In genomic region chr17:65786225-65786624, GRCm38 (mm10) we compare ENCODE assay signal across 13 mouse cellular contexts. TPM values are rescaled to one million over a fixed set of nuclear protein-coding genes. Genes with fewer than 3 reads are reported as not detected.
DNase-seq lines count a peak whose midpoint lies in the region; ATAC-seq and TF ChIP-seq lines count a peak whose summit lies in the region.
"Had no signal": no experiment of that assay in that cellular context is flagged by ENCODE, and none has a peak within 500 bp of the region (broad histone marks: within the 10 kb centered on the region; RNA-seq: fewer than 3 reads in every experiment).

No protein-coding gene starts in this region.

- TF ChIP-seq CTCF in gastrocnemius, adult 2 months (IDR thresholded peaks at IDR 0.05) = peak; percentile 53
- TF ChIP-seq CTCF in midbrain, postnatal 0 days (IDR thresholded peaks at IDR 0.05) = peak; percentile 56
- no peak for TF ChIP-seq CTCF in thymus, adult 2 months (IDR thresholded peaks at IDR 0.05; ENCODE audit: borderline replicate concordance, control insufficient read depth, extremely low read depth, insufficient read depth, low read length, poor library complexity)

- no peaks in the 10 kb centered on the region for H3K36me3 ChIP-seq in midbrain, postnatal 0 days (ENCODE audit: insufficient read depth, low read length)
- H3K36me3 ChIP-seq in midbrain, embryonic 15.5 days (replicated peaks) = no peaks in the 10 kb centered on the region
- no peaks in the 10 kb centered on the region for H3K36me3 ChIP-seq in thymus, adult 2 months (ENCODE audit: control insufficient read depth, insufficient read depth, low read length)

- 87% methylated on average over 7 of the region's 7 CpGs for WGBS in midbrain, postnatal 0 days
- 85% methylated on average over 7 of the region's 7 CpGs for WGBS in midbrain, embryonic 15.5 days
- 62% methylated on average over 7 of the region's 7 CpGs for WGBS in thymus, adult 2 months

- no peaks in the 10 kb centered on the region for H3K27me3 ChIP-seq in midbrain, postnatal 0 days (ENCODE audit: insufficient read depth, low read length)
- H3K27me3 ChIP-seq in midbrain, embryonic 15.5 days (replicated peaks) = no peaks in the 10 kb centered on the region
- no peaks in the 10 kb centered on the region for H3K27me3 ChIP-seq in thymus, adult 2 months (ENCODE audit: control insufficient read depth, insufficient read depth, low read length)
- H3K27me3 ChIP-seq: limb, embryonic 13.5 days; midbrain, embryonic 12.5 days had no signal

- H3K27ac ChIP-seq in gastrocnemius, adult 2 months = peak overlapping the region; percentile 99
- no peak overlapping the region for H3K27ac ChIP-seq in midbrain, postnatal 0 days (ENCODE audit: low read depth, low read length)
- no peak overlapping the region for H3K27ac ChIP-seq in midbrain, embryonic 15.5 days
- no peak overlapping the region for H3K27ac ChIP-seq in thymus, adult 2 months (ENCODE audit: control insufficient read depth, insufficient read depth, low read length)
- H3K27ac ChIP-seq: limb, embryonic 13.5 days; midbrain, embryonic 12.5 days had no signal

- DNase-seq in gastrocnemius, adult 2 months = no peak
- no peak for DNase-seq in gastrocnemius, adult 8-10 months (ENCODE audit: low spot score in 2 of 2)
- no peak for DNase-seq in midbrain, postnatal 0 days (ENCODE audit: low spot score)
- no peak for DNase-seq in thymus, adult 2 months
- DNase-seq in adrenal gland, postnatal 10 days = no peak
- DNase-seq: cerebellum, adult 9-11 months; heart, postnatal 4 days had no signal

- no peak overlapping the region for H3K4me2 ChIP-seq in midbrain, postnatal 0 days (ENCODE audit: low read depth, low read length, poor library complexity, severe bottlenecking)
- H3K4me2 ChIP-seq in midbrain, embryonic 15.5 days = no peak overlapping the region
- H3K4me2 ChIP-seq: limb, embryonic 13.5 days; midbrain, embryonic 12.5 days had no signal

- no peak for TF ChIP-seq POLR2A in thymus, adult 2 months (IDR thresholded peaks at IDR 0.05; ENCODE audit: control insufficient read depth, extremely low read depth, insufficient read depth, low read length, poor library complexity)

- peaks cover 6% of the 10 kb centered on the region for H3K4me1 ChIP-seq in midbrain, postnatal 0 days (ENCODE audit: insufficient read depth, low read length)
- H3K4me1 ChIP-seq in midbrain, embryonic 15.5 days = peaks cover 20% of the 10 kb centered on the region
- peaks cover 2% of the 10 kb centered on the region for H3K4me1 ChIP-seq in thymus, adult 2 months (replicated peaks; ENCODE audit: control insufficient read depth, insufficient read depth, low read length)

- no peak overlapping the region; the same call in 1 of the 2 replicates for H3K4me3 ChIP-seq in gastrocnemius, adult 2 months
- H3K4me3 ChIP-seq in midbrain, postnatal 0 days (ENCODE audit: low read depth, low read length) = no peak overlapping the region
- H3K4me3 ChIP-seq in midbrain, embryonic 15.5 days = no peak overlapping the region
- no peak overlapping the region for H3K4me3 ChIP-seq in thymus, adult 2 months (ENCODE audit: control insufficient read depth, insufficient read depth, low read length)
- H3K4me3 ChIP-seq: erythroblast, embryonic 14.5 days; limb, embryonic 13.5 days; midbrain, embryonic 12.5 days had no signal

- no peaks in the 10 kb centered on the region for H3K9me3 ChIP-seq in midbrain, postnatal 0 days (ENCODE audit: low read length)
- H3K9me3 ChIP-seq in midbrain, embryonic 15.5 days = no peaks in the 10 kb centered on the region
- H3K9me3 ChIP-seq: limb, embryonic 13.5 days; midbrain, embryonic 12.5 days had no signal

- intact Hi-C loops in gastrocnemius, adult 2 months (cut with DNase I) = loop anchor here (5.0 kb wide), 1 partner anchor 174 kb away; the partner anchor contains the start of gene Vapa

- H3K9ac ChIP-seq in midbrain, postnatal 0 days (replicated peaks; ENCODE audit: low read length, poor library complexity, severe bottlenecking) = no peak overlapping the region
- H3K9ac ChIP-seq in midbrain, embryonic 15.5 days = no peak overlapping the region
- H3K9ac ChIP-seq: limb, embryonic 13.5 days; midbrain, embryonic 12.5 days had no signal

- ATAC-seq in midbrain, postnatal 0 days (ENCODE audit: low FRiP score) = no peak
- ATAC-seq in midbrain, embryonic 15.5 days (replicated peaks) = no peak
- ATAC-seq in hematopoietic stem cell, adult 5-6 weeks (replicated peaks in 1 of 2; ENCODE audit: insufficient read depth in 1 of 2, low FRiP score in 2 of 2, low TSS enrichment in 1 of 2, low read depth in 1 of 2, poor library complexity in 2 of 2, severe bottlenecking in 2 of 2) = peak; percentile 51 to 54; a peak in 3 of 4 replicates
- ATAC-seq in neutrophil, adult 5-6 weeks (ENCODE audit: extremely low read depth, insufficient number of reproducible peaks, low FRiP score, poor library complexity, severe bottlenecking) = peak; percentile 67

RNA-seq across cellular contexts. Expression of gene Ppp4r1, which starts 3.9 kb away (rescaled TPM):
- total RNA-seq in gastrocnemius, adult 2 months (2021) = 10 to 100 TPM; 24.8 to 30.3 TPM
- total RNA-seq in gastrocnemius, adult 8-10 months (2022) = 10 to 100 TPM; 19.7 to 25.4 (median 22.0) TPM
- total RNA-seq in midbrain, postnatal 0 days (2014; rRNA removed) = 45.6 and 58.3 TPM in 2 replicates
- polyA plus RNA-seq in midbrain, postnatal 0 days (2015; fragmentation: Nextera tagmentation; extraction: Ambion mirVana) = 24.2 and 28.6 TPM in 2 replicates
- 45.1 and 49.2 TPM in 2 replicates for polyA plus RNA-seq in midbrain, embryonic 15.5 days (2015; fragmentation: Nextera tagmentation; extraction: Ambion mirVana)
- 50.5 and 51.6 TPM in 2 replicates for total RNA-seq in hematopoietic stem cell, adult 5-6 weeks (2017)
- total RNA-seq in neutrophil, adult 5-6 weeks (2017) = 111 and 121 TPM in 2 replicates
- polyA plus RNA-seq in thymus, adult 2 months (2012; rRNA removed) = 36.6 and 40.1 TPM in 2 replicates
- total RNA-seq in adrenal gland, postnatal 10 days (2021) = 10 to 100 TPM; 59.5 to 69.7 TPM

RNA-seq across cellular contexts. Expression of gene Rab31, which starts 13.7 kb away (rescaled TPM):
- total RNA-seq in gastrocnemius, adult 2 months (2021) = 1 to 10 TPM; 3.4 to 7.4 TPM
- total RNA-seq in gastrocnemius, adult 8-10 months (2022) = 1 to 10 TPM; 2.6 to 5.5 (median 3.6) TPM
- 81.1 and 88.1 TPM in 2 replicates for total RNA-seq in midbrain, postnatal 0 days (2014; rRNA removed)
- polyA plus RNA-seq in midbrain, postnatal 0 days (2015; fragmentation: Nextera tagmentation; extraction: Ambion mirVana) = 66.8 and 67.6 TPM in 2 replicates
- polyA plus RNA-seq in midbrain, embryonic 15.5 days (2015; fragmentation: Nextera tagmentation; extraction: Ambion mirVana) = 76.6 and 80.1 TPM in 2 replicates
- 67.1 and 73.0 TPM in 2 replicates for total RNA-seq in hematopoietic stem cell, adult 5-6 weeks (2017)
- 90.1 and 93.1 TPM in 2 replicates for total RNA-seq in neutrophil, adult 5-6 weeks (2017)
- polyA plus RNA-seq in thymus, adult 2 months (2012; rRNA removed) = 4.8 and 6.5 TPM in 2 replicates
- 10 to 100 TPM; 32.1 to 32.5 TPM for total RNA-seq in adrenal gland, postnatal 10 days (2021)
- polyA plus RNA-seq: erythroblast, embryonic 14.5 days had no signal

Comparison
In these comparisons a context has a peak if more than half of its experiments do, and no peak if none do; other contexts are left out.
1. ATAC-seq: peak in hematopoietic stem cell, adult 5-6 weeks (2 of 2) and neutrophil, adult 5-6 weeks (single experiment); none in midbrain, postnatal 0 days (single experiment) and midbrain, embryonic 15.5 days (single experiment).